Mouse (Mus musculus): ENCODE data around the gene Ttc14. TPM values are rescaled to one million over a fixed set of nuclear protein-coding genes. Genes with fewer than 3 reads are reported as not detected.

The Ttc14 gene
- 10 to 100 TPM; 68.1 to 94.9 TPM for total RNA-seq (2021)

- peak; percentile 97 to 98 for DNase-seq (ENCODE audit: extremely low spot score in 1 of 2, low spot score in 1 of 2)
Measured at GRCm38 (mm10) chr3:33799617-33800512, at the start of gene Ttc14. Ttc14 (plus strand) TSS chr3:33799832.

- no peak for DNase-seq (ENCODE audit: extremely low spot score in 1 of 2, low spot score in 1 of 2)
Measured at GRCm38 (mm10) chr3:33790975-33791374, 8.7 kb upstream of the Ttc14 start.

- DNase-seq (ENCODE audit: extremely low spot score in 1 of 2, low spot score in 1 of 2) = no peak
Measured at GRCm38 (mm10) chr3:33800513-33800820, 835 bp downstream of the Ttc14 start.

GRCm38 (mm10) chr3:33807151-33807550 lies 7.5 kb downstream of the Ttc14 start:
- no peak for DNase-seq (ENCODE audit: extremely low spot score in 1 of 2, low spot score in 1 of 2)

- peak in 1 of 2 experiments; percentile 17 for DNase-seq (ENCODE audit: extremely low spot score in 1 of 2, low spot score in 1 of 2)
Measured at GRCm38 (mm10) chr3:33824135-33824946, 24.7 kb downstream of the Ttc14 start.

- no peak for DNase-seq (ENCODE audit: extremely low spot score in 1 of 2, low spot score in 1 of 2)
Measured at GRCm38 (mm10) chr3:33832351-33832750, 32.7 kb downstream of the Ttc14 start.

- DNase-seq (ENCODE audit: extremely low spot score in 1 of 2, low spot score in 1 of 2) = no peak
Measured at GRCm38 (mm10) chr3:33836576-33836975, 36.9 kb downstream of the Ttc14 start.

GRCm38 (mm10) chr3:33838877-33839276 lies 39.2 kb downstream of the Ttc14 start:
- no peak for DNase-seq (ENCODE audit: extremely low spot score in 1 of 2, low spot score in 1 of 2)

- peak; percentile 61 to 65 for DNase-seq (ENCODE audit: extremely low spot score in 1 of 2, low spot score in 1 of 2)
Measured at GRCm38 (mm10) chr3:33843801-33844632, 44.4 kb downstream of the Ttc14 start, which contains the start of gene Ccdc39. Ccdc39 (minus strand) TSS chr3:33844310.

- DNase-seq (ENCODE audit: extremely low spot score in 1 of 2, low spot score in 1 of 2) = no peak
Measured at GRCm38 (mm10) chr3:33846639-33847038, 47.0 kb downstream of the Ttc14 start.

- DNase-seq (ENCODE audit: extremely low spot score in 1 of 2, low spot score in 1 of 2) = no peak
Measured at GRCm38 (mm10) chr3:33850856-33851255, 51.2 kb downstream of the Ttc14 start.

- DNase-seq (ENCODE audit: extremely low spot score in 1 of 2, low spot score in 1 of 2) = no peak
Measured at GRCm38 (mm10) chr3:33853062-33853461, 53.4 kb downstream of the Ttc14 start.

- no peak for DNase-seq (ENCODE audit: extremely low spot score in 1 of 2, low spot score in 1 of 2)
Measured at GRCm38 (mm10) chr3:33858939-33859338, 59.3 kb downstream of the Ttc14 start.

GRCm38 (mm10) chr3:33864000-33864540 lies 64.4 kb downstream of the Ttc14 start:
- no peak for DNase-seq (ENCODE audit: extremely low spot score in 1 of 2, low spot score in 1 of 2)

Other genes with a start within 250 kb of the Ttc14 start
- 10 to 100 TPM; 20.9 to 36.2 TPM for gene Ccdc39, start 44.5 kb downstream of the Ttc14 start, total RNA-seq (2021)
- 10 to 100 TPM; 80.6 to 82.9 TPM for gene Fxr1, start 220.1 kb downstream of the Ttc14 start, total RNA-seq (2021)

Measured in layer of hippocampus, postnatal 25 days (tissue).